Mouse (Mus musculus) adipose tissue, adult 10 weeks (tissue): ENCODE measurements around the gene Ate1. TPM values are rescaled to one million over a fixed set of nuclear protein-coding genes. Genes with fewer than 3 reads are reported as not detected.

ENCODE experiments used
- polyA plus RNA-seq: library from polyadenylated mRNA; stranded (reverse); fragments of 350-450 nt; fragmentation: Illumina TruSeq; extraction: RNeasy Lipid Tissue Mini Kit (QIAGEN cat#74804); gene quantifications from one replicate; pipeline ENCODE4 v1.2.3, GENCODE M21; 2014; ENCODE audit warnings: low read depth, low replicate concordance

The Ate1 gene
- polyA plus RNA-seq = 28.7 TPM

DNA sequence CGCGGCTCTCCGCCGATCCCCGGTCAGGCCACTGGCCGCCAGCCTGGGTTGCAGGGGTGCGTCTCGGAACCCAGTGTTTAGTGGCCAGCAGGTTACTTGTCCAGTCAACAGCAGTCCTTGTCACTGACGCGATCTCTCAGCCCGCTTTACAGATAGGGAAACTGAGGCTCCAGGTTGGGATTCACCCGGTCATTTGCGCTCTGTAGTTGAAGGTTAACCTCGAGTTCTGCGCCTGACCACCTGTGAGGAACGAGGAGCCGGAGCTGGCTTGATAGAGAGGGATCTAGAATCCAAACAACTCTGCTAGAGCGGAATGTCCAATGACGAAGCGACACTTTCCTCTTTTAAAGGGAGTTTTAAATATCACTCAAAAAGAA lies at the start of gene Ate1:
Ate1 (minus strand) TSS at position 321 of the 377 bp plus-strand sequence.

Other genes starting within 250 kb of the Ate1 start
- 58.4 TPM for gene Nsmce4a, start 52.7 kb upstream of the Ate1 start, polyA plus RNA-seq
- 38.8 TPM for gene Tacc2, start 57.1 kb upstream of the Ate1 start, polyA plus RNA-seq